Mouse (Mus musculus): ENCODE measurements at regions not wholly inside any gene's neighbourhood (a gene's known extent, or its start where the extent isn't known, plus 50 kb on each side); places are given as distances from the start of the nearest gene placed in this dataset.

DNA sequence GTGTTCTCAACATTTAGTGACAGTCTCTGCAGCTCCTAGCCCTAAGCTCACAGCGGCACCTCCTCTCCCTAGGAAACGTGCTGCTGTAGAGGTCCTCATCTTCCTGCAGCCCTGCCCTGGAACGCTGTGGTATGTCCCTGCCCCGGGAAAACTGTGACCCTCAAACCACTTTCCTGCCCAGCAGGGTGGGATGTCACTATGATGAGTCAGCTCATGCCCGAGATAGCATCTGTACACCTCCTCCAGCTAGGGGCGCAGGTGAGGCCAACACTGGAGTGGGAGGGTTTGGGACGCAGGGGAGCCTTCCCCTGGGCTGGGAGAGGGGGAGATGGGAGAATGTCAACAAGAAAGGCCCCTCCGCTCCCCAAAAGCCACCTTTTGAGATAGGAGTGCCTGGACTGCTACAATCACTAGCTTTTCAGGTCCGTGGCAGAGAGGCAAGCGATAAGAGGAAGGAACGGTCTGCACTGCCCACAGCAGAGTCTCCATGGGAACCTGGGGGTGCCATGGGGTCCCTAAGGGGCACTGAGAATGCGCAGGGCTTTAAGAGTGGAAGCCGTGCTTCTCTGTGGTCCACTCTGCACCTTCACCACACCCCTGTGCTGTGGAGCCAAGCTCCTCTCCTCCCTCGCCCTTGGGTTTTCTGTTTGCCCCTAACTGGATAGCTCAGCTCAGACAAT is 80.5 kb upstream of the Hand1 start:
- TF ChIP-seq CTCF (IDR thresholded peaks at IDR 0.05; ENCODE audit: low read depth, low read length), result no peak
- no peak for TF ChIP-seq POLR2A (IDR thresholded peaks at IDR 0.05; ENCODE audit: borderline replicate concordance, low read depth, low read length)
- no peak overlapping the region for H3K4me3 ChIP-seq (ENCODE audit: insufficient read depth, low read length)
- peaks cover 7% of the 10 kb centered on the region for H3K4me1 ChIP-seq (ENCODE audit: control insufficient read depth, insufficient read depth, low read length)
- no peak overlapping the region for H3K27ac ChIP-seq (ENCODE audit: insufficient read depth, low read depth, low read length)

- Histone ChIP-seq H3K4me3 (ENCODE audit: insufficient read depth, low read length) (no peak overlapping the region), H3K27ac (ENCODE audit: insufficient read depth, low read depth, low read length) (no peak overlapping the region), H3K4me1 (ENCODE audit: control insufficient read depth, insufficient read depth, low read length) (peaks cover 8% of the 10 kb centered on the region)
- TF ChIP-seq POLR2A (IDR thresholded peaks at IDR 0.05; ENCODE audit: borderline replicate concordance, low read depth, low read length) (no peak), CTCF (IDR thresholded peaks at IDR 0.05; ENCODE audit: low read depth, low read length) (no peak)
These were observed 79.2 kb upstream of the Hand1 start for GRCm38 (mm10) chr11:57911698-57912283.

- no peak overlapping the region for H3K4me3 ChIP-seq (ENCODE audit: insufficient read depth, low read length)
- no peak overlapping the region for H3K27ac ChIP-seq (ENCODE audit: insufficient read depth, low read depth, low read length)
- no peak for TF ChIP-seq POLR2A (IDR thresholded peaks at IDR 0.05; ENCODE audit: borderline replicate concordance, low read depth, low read length)
- no peak for TF ChIP-seq CTCF (IDR thresholded peaks at IDR 0.05; ENCODE audit: low read depth, low read length)
- H3K4me1 ChIP-seq (ENCODE audit: control insufficient read depth, insufficient read depth, low read length), result peaks cover 10% of the 10 kb centered on the region
These were observed 71.6 kb upstream of the Hand1 start for GRCm38 (mm10) chr11:57904216-57904615.

DNA sequence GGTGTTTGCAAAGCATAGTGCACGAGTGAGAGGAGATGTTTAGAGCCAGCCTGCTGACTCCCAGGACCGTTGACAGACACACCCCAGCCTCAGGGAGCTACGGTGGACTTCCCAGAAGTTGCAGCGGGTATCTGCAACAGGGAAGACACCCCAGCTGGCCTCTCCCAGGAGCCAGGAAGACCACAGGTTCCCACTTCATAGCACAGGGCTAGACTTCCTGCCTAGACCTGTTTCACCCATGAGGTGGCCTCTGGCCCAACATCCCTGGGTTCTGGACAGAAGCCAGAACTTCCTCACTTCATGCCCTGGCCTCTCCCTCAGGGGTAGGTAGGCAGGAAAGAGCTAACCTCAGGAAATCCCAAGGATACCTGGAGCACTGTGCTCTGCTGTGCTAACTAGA is 66.7 kb upstream of the Hand1 start:
- H3K27ac ChIP-seq (ENCODE audit: insufficient read depth, low read depth, low read length), result no peak overlapping the region

DNA sequence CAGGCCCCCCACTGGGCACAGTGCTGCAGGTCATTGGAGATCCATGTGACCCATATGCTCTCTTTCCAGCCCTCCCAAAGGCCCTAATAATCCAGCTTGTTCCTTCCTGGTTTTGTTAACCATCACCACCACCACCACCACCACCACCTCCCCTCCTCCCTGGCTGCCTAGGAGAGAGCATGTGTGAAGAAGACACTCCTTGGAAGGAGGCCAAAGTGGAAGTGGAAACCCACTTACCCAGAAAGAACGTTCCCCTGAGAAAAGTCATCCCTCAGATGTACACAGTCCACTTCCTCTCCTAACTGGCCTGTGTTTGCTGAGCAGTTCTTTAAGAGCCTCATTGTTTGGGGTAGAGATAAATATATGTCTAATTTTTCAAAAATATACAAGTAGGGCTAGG is 62.9 kb upstream of the Hand1 start:
- no peak overlapping the region for H3K4me3 ChIP-seq (ENCODE audit: insufficient read depth, low read length)
- H3K4me1 ChIP-seq (ENCODE audit: control insufficient read depth, insufficient read depth, low read length), result peaks cover 11% of the 10 kb centered on the region
- TF ChIP-seq CTCF (IDR thresholded peaks at IDR 0.05; ENCODE audit: low read depth, low read length) (no peak), POLR2A (IDR thresholded peaks at IDR 0.05; ENCODE audit: borderline replicate concordance, low read depth, low read length) (no peak)
- no peak overlapping the region for H3K27ac ChIP-seq (ENCODE audit: insufficient read depth, low read depth, low read length)

More for the DNA sequence above, 66.7 kb upstream of the Hand1 start:
- TF ChIP-seq CTCF (IDR thresholded peaks at IDR 0.05; ENCODE audit: low read depth, low read length), result no peak
- TF ChIP-seq POLR2A (IDR thresholded peaks at IDR 0.05; ENCODE audit: borderline replicate concordance, low read depth, low read length), result no peak
- Histone ChIP-seq H3K4me1 (ENCODE audit: control insufficient read depth, insufficient read depth, low read length) (peaks cover 11% of the 10 kb centered on the region), H3K4me3 (ENCODE audit: insufficient read depth, low read length) (no peak overlapping the region)

GRCm38 (mm10) chr11:57882736-57883635 is 50.4 kb upstream of the Hand1 start:
- no peaks in the 10 kb centered on the region for H3K4me1 ChIP-seq (ENCODE audit: control insufficient read depth, insufficient read depth, low read length)
- no peak overlapping the region for H3K4me3 ChIP-seq (ENCODE audit: insufficient read depth, low read length)
- TF ChIP-seq POLR2A (IDR thresholded peaks at IDR 0.05; ENCODE audit: borderline replicate concordance, low read depth, low read length), result no peak
- no peak for TF ChIP-seq CTCF (IDR thresholded peaks at IDR 0.05; ENCODE audit: low read depth, low read length)
- H3K27ac ChIP-seq (ENCODE audit: insufficient read depth, low read depth, low read length), result no peak overlapping the region

Data from bone marrow macrophage, adult 2 months (primary cell).